19 mouse cellular contexts compared by ENCODE assay signal in the genomic region with DNA sequence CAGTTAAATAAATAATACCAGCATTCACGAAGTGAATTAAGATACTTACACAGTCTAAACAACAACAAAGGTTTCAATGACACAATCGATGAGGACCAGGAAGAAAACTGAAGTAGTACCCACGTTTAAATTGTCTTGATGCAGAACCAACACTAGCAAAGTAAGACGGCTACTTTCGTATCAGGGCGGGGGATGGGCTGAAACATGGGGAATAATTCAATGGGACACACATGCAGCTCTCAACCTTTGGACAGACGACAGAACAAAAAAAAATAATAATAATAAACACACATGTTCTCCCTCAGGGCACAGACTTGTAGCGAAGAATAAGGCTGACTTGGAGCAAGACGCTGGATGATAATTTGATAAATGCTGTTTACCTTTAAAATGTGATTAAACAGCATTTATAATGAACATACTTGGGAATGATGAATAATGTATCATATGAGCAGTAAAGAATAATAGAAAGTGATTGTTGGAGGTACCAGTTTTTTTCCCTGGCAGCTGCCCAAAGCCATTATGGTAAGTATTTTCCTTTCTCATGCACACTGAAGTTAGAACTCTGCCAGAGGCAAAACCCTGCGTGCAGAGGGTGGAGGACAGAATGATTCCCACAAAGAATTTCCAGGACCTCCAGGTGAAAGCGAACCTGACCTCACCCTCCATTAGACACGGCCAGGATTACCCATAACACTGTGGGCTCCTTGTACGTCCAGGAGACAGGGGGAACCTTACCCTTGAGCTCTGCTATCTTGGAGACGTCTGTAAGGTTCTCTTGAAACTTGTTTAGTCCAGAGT.
DNase-seq lines count a peak whose midpoint lies in the region; ATAC-seq and TF ChIP-seq lines count a peak whose summit lies in the region.
"Had no signal": no experiment of that assay in that cellular context is flagged by ENCODE, and none has a peak within 500 bp of the region (broad histone marks: within the 10 kb centered on the region; RNA-seq: fewer than 3 reads in every experiment).

No protein-coding gene starts in this region.

- no peak overlapping the region for H3K9ac ChIP-seq in midbrain, embryonic 14.5 days (replicated peaks; ENCODE audit: low read length)
- H3K9ac ChIP-seq in midbrain, postnatal 0 days (replicated peaks; ENCODE audit: low read length, poor library complexity, severe bottlenecking) = no peak overlapping the region
- no peak overlapping the region for H3K9ac ChIP-seq in embryonic facial prominence, embryonic 13.5 days
- no peak overlapping the region for H3K9ac ChIP-seq in limb, embryonic 14.5 days (ENCODE audit: low read depth, low read length, severe bottlenecking)
- H3K9ac ChIP-seq in forebrain, embryonic 13.5 days = no peak overlapping the region
- H3K9ac ChIP-seq: hindbrain, embryonic 14.5 days; intestine, embryonic 15.5 days; liver, postnatal 0 days had no signal

- H3K9me3 ChIP-seq in midbrain, embryonic 14.5 days (ENCODE audit: control insufficient read depth, low read length) = no peaks in the 10 kb centered on the region
- H3K9me3 ChIP-seq in midbrain, postnatal 0 days (ENCODE audit: low read length) = no peaks in the 10 kb centered on the region
- no peaks in the 10 kb centered on the region for H3K9me3 ChIP-seq in embryonic facial prominence, embryonic 13.5 days
- H3K9me3 ChIP-seq in limb, embryonic 14.5 days (ENCODE audit: control insufficient read depth, low read length) = no peaks in the 10 kb centered on the region
- H3K9me3 ChIP-seq in forebrain, embryonic 13.5 days (replicated peaks) = no peaks in the 10 kb centered on the region
- H3K9me3 ChIP-seq: heart, embryonic 10.5 days; intestine, embryonic 15.5 days; midbrain, embryonic 10.5 days had no signal

- ATAC-seq in midbrain, embryonic 14.5 days (ENCODE audit: low FRiP score, low TSS enrichment) = no peak
- ATAC-seq in midbrain, postnatal 0 days (ENCODE audit: low FRiP score) = no peak
- peak; percentile 69; the same call in 1 of the 2 replicates for ATAC-seq in embryonic facial prominence, embryonic 13.5 days (ENCODE audit: insufficient number of reproducible peaks, insufficient read depth, low FRiP score, low TSS enrichment, low read depth)
- ATAC-seq in limb, embryonic 14.5 days (ENCODE audit: low FRiP score, low read depth) = no peak
- no peak for ATAC-seq in forebrain, embryonic 13.5 days
- ATAC-seq: intestine, embryonic 15.5 days; liver, postnatal 0 days had no signal

- WGBS in midbrain, embryonic 14.5 days = 55% methylated on average over 14 of the region's 14 CpGs
- WGBS in midbrain, postnatal 0 days = 55% methylated on average over 14 of the region's 14 CpGs
- WGBS in embryonic facial prominence, embryonic 13.5 days = 31% methylated on average over 14 of the region's 14 CpGs
- WGBS in limb, embryonic 14.5 days = 40% methylated on average over 14 of the region's 14 CpGs
- 65% methylated on average over 14 of the region's 14 CpGs for WGBS in forebrain, embryonic 13.5 days

- no peaks in the 10 kb centered on the region for H3K27me3 ChIP-seq in midbrain, embryonic 14.5 days (ENCODE audit: control insufficient read depth, insufficient read depth, low read length)
- H3K27me3 ChIP-seq in midbrain, postnatal 0 days (ENCODE audit: insufficient read depth, low read length) = no peaks in the 10 kb centered on the region
- no peaks in the 10 kb centered on the region for H3K27me3 ChIP-seq in embryonic facial prominence, embryonic 13.5 days
- no peaks in the 10 kb centered on the region for H3K27me3 ChIP-seq in limb, embryonic 14.5 days (ENCODE audit: control insufficient read depth, insufficient read depth, low read length)
- no peaks in the 10 kb centered on the region for H3K27me3 ChIP-seq in forebrain, embryonic 13.5 days
- H3K27me3 ChIP-seq: intestine, embryonic 15.5 days had no signal

- no peaks in the 10 kb centered on the region for H3K36me3 ChIP-seq in midbrain, embryonic 14.5 days (ENCODE audit: control insufficient read depth, insufficient read depth, low read length)
- H3K36me3 ChIP-seq in midbrain, postnatal 0 days (ENCODE audit: insufficient read depth, low read length) = no peaks in the 10 kb centered on the region
- no peaks in the 10 kb centered on the region for H3K36me3 ChIP-seq in embryonic facial prominence, embryonic 13.5 days
- no peaks in the 10 kb centered on the region for H3K36me3 ChIP-seq in limb, embryonic 14.5 days (ENCODE audit: control insufficient read depth, insufficient read depth, low read length)
- no peaks in the 10 kb centered on the region for H3K36me3 ChIP-seq in forebrain, embryonic 13.5 days (ENCODE audit: poor library complexity, severe bottlenecking)
- H3K36me3 ChIP-seq: heart, embryonic 10.5 days; intestine, embryonic 15.5 days; midbrain, embryonic 10.5 days had no signal

- peaks cover 3% of the 10 kb centered on the region; the same call in 1 of the 2 replicates for H3K4me1 ChIP-seq in midbrain, embryonic 14.5 days (ENCODE audit: control insufficient read depth, insufficient read depth, low read length)
- H3K4me1 ChIP-seq in midbrain, postnatal 0 days (ENCODE audit: insufficient read depth, low read length) = no peaks in the 10 kb centered on the region
- peaks cover 26% of the 10 kb centered on the region for H3K4me1 ChIP-seq in embryonic facial prominence, embryonic 13.5 days
- H3K4me1 ChIP-seq in limb, embryonic 14.5 days (ENCODE audit: control insufficient read depth, insufficient read depth, low read length) = peaks cover 9% of the 10 kb centered on the region
- H3K4me1 ChIP-seq in forebrain, embryonic 13.5 days = peaks cover 14% of the 10 kb centered on the region
- H3K4me1 ChIP-seq: intestine, embryonic 15.5 days; midbrain, embryonic 10.5 days had no signal

- no peak overlapping the region for H3K27ac ChIP-seq in midbrain, embryonic 14.5 days (replicated peaks; ENCODE audit: low read depth, low read length)
- no peak overlapping the region for H3K27ac ChIP-seq in midbrain, postnatal 0 days (ENCODE audit: low read depth, low read length)
- H3K27ac ChIP-seq in embryonic facial prominence, embryonic 13.5 days = peak overlapping the region; percentile 79
- no peak overlapping the region for H3K27ac ChIP-seq in limb, embryonic 14.5 days (replicated peaks; ENCODE audit: low read depth, low read length)
- no peak overlapping the region for H3K27ac ChIP-seq in forebrain, embryonic 13.5 days
- H3K27ac ChIP-seq: heart, embryonic 10.5 days; hindbrain, embryonic 14.5 days; intestine, embryonic 15.5 days; midbrain, embryonic 10.5 days had no signal

- DNase-seq in midbrain, embryonic 14.5 days = peak; percentile 51
- DNase-seq in midbrain, postnatal 0 days (ENCODE audit: low spot score) = no peak
- DNase-seq in kidney, postnatal 10 days = peak; percentile 42
- no peak for DNase-seq in limb, embryonic 14.5 days (ENCODE audit: low spot score)
- DNase-seq in right cerebral cortex, adult 2 months (ENCODE audit: low spot score in 2 of 2) = no peak
- DNase-seq in right cerebral cortex, postnatal 36 days (ENCODE audit: low spot score in 2 of 2) = no peak
- DNase-seq: cerebellum, adult 11 months; cerebellum, postnatal 36 days; gastrocnemius, postnatal 36 days; liver; liver, postnatal 0 days; lung, postnatal 4 days; thymus, postnatal 14 days had no signal

- no peak overlapping the region for H3K4me2 ChIP-seq in midbrain, embryonic 14.5 days (ENCODE audit: low read length)
- H3K4me2 ChIP-seq in midbrain, postnatal 0 days (ENCODE audit: low read depth, low read length, poor library complexity, severe bottlenecking) = no peak overlapping the region
- peak overlapping the region; percentile 9; the same call in 1 of the 2 replicates for H3K4me2 ChIP-seq in embryonic facial prominence, embryonic 13.5 days
- H3K4me2 ChIP-seq in limb, embryonic 14.5 days (replicated peaks; ENCODE audit: low read depth, low read length, severe bottlenecking) = 0 out of 2 replicates have a peak overlapping the region, but pooled peaks have one; percentile 8
- H3K4me2 ChIP-seq in forebrain, embryonic 13.5 days = no peak overlapping the region
- H3K4me2 ChIP-seq: hindbrain, embryonic 14.5 days; intestine, embryonic 15.5 days had no signal

- no peak for TF ChIP-seq POLR2A in limb, embryonic 14.5 days (IDR thresholded peaks at IDR 0.05; ENCODE audit: borderline replicate concordance, extremely low read depth, insufficient read depth, insufficient read length)

- TF ChIP-seq CTCF in midbrain, postnatal 0 days (IDR thresholded peaks at IDR 0.05) = no peak

- no peak overlapping the region for H3K4me3 ChIP-seq in midbrain, embryonic 14.5 days (replicated peaks; ENCODE audit: low read depth, low read length)
- H3K4me3 ChIP-seq in midbrain, postnatal 0 days (ENCODE audit: low read depth, low read length) = no peak overlapping the region
- H3K4me3 ChIP-seq in embryonic facial prominence, embryonic 13.5 days = no peak overlapping the region
- H3K4me3 ChIP-seq in limb, embryonic 14.5 days (replicated peaks; ENCODE audit: low read length) = no peak overlapping the region
- H3K4me3 ChIP-seq in forebrain, embryonic 13.5 days = no peak overlapping the region
- H3K4me3 ChIP-seq: heart, embryonic 10.5 days; intestine, embryonic 15.5 days; midbrain, embryonic 10.5 days had no signal

Comparison
In these comparisons a context has a peak if more than half of its experiments do, and no peak if none do; other contexts are left out.
1. DNase-seq: peak in midbrain, embryonic 14.5 days (single experiment) and kidney, postnatal 10 days (single experiment); none in midbrain, postnatal 0 days (single experiment), limb, embryonic 14.5 days (single experiment), right cerebral cortex, adult 2 months (0 of 2) and right cerebral cortex, postnatal 36 days (0 of 2).
2. H3K4me2 ChIP-seq: peak in embryonic facial prominence, embryonic 13.5 days (single experiment) and limb, embryonic 14.5 days (single experiment); none in midbrain, embryonic 14.5 days (single experiment), midbrain, postnatal 0 days (single experiment) and forebrain, embryonic 13.5 days (single experiment).